Mouse (Mus musculus): ENCODE data around the gene Smyd4.

Smyd4 gene

GRCm38 (mm10) chr11:75415994-75416393, 67.8 kb downstream of the Smyd4 start:
- no peak for DNase-seq (ENCODE audit: low read depth, low spot score)

DNA sequence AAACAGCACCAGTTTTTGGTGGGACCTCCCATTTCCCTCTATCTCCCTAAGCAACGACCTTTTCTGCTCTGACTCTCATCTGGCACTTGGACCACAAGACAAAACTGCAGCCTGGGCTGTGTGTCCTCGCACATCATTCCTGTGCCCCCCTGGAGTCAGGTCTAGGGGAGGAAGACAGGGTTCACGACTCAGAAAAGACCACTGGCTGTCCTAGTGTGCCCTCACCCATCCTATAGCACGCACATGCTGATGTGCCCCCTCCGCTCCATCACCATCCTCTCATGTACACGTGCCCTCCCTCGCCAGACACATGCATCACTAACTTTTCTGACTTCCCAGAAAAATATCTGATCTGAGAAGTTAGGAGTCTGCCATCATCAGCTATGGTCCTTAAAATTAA, 71.8 kb downstream of the Smyd4 start:
- no peak for DNase-seq (ENCODE audit: low read depth, low spot score)

- DNase-seq (ENCODE audit: low read depth, low spot score), result no peak
Observed at GRCm38 (mm10) chr11:75420810-75421374, 72.7 kb downstream of the Smyd4 start.

DNA sequence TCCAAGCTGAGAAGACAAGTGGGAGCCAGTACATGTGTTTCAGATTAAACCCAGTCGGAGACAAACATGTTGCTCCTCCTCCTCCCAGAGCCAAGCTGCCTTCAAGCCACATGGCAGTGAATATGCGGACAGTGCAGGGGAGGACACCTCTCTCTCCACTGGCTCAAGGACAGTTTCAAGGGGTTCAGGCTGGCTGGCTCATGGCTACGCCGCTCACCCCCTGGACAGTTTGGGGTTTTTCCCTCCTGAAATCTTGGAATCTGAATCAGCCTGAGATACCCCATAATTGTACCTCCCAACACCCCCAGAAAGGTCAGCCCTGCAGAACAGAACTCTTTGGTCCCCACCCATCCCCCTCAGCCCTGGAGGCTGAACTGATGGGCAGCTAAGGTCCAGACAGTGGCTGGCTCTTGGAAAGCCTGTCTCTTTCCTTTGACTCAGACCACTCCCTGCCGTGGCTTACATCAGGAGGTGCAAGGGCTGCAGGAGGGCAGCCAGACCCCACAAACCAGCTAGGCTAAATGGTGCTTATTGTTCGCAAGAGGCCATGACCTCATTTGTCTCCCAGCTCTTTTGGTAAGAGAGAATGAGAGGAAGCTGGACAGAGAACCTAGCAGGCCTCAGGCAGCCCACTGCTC, 73.3 kb downstream of the Smyd4 start:
- no peak for DNase-seq (ENCODE audit: low read depth, low spot score)

DNA sequence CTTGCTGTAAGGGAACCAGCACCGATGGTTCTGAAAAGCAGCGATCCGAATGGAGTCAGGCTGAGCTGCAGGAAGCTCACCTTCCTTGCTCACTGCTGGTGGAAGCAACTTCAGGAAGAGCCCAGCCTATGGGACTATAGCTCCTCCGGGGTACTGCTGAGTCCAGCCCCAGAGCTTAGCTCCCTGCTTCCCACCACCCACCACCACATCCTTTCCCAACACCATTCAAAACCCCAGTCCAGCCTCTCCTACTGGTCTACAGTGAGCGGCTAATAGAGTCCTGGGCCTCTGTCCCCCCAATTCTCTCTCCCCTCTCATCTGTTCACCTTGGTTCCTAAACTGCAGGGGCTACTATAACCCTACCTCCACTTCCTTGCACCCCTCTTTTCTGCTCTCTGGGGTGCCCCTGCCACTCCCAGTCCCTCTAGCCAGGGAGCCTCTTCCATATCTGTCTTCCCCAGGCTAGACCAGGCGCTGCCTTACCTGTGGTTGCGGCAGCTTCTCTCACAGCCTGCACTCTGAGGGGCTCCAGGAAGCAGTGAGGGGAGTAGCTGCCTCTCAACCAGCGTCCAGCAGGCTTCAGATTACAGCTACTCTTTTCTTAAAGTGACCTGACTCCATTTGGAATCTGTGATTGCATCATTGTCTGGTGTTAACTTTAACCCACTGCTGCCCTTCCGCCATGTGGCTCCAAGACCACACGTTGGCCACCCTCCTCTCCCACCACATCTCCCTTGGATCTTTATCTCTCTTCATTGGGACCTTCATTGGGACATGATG, 74.0 kb downstream of the Smyd4 start, which contains the start of gene Serpinf1:
Serpinf1 (minus strand) TSS at position 689 of the 780 bp plus-strand sequence.
- no peak for DNase-seq (ENCODE audit: low read depth, low spot score)

DNA sequence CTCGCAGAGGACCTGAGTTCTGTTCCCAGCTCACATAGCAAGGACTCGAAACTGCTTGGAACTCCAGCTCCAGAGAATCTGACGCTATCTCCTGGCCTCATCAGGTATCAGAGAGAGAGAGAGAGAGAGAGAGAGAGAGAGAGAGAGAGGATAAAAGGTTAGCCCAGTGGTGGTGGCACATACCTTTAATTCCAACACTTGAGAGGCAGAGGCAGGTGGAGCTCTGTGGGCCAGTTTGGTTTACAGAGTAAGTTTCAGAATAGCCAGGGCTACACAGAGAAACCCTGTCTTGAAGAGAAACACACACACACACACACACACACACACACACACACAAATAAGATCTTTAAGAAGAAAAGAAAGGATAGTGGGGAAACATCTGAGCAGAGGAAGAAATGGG, 74.9 kb downstream of the Smyd4 start:
- DNase-seq (ENCODE audit: low read depth, low spot score), result no peak

GRCm38 (mm10) chr11:75424033-75424432, 75.8 kb downstream of the Smyd4 start:
- DNase-seq (ENCODE audit: low read depth, low spot score), result no peak

GRCm38 (mm10) chr11:75424459-75424858, 76.2 kb downstream of the Smyd4 start:
- DNase-seq (ENCODE audit: low read depth, low spot score), result no peak

DNA sequence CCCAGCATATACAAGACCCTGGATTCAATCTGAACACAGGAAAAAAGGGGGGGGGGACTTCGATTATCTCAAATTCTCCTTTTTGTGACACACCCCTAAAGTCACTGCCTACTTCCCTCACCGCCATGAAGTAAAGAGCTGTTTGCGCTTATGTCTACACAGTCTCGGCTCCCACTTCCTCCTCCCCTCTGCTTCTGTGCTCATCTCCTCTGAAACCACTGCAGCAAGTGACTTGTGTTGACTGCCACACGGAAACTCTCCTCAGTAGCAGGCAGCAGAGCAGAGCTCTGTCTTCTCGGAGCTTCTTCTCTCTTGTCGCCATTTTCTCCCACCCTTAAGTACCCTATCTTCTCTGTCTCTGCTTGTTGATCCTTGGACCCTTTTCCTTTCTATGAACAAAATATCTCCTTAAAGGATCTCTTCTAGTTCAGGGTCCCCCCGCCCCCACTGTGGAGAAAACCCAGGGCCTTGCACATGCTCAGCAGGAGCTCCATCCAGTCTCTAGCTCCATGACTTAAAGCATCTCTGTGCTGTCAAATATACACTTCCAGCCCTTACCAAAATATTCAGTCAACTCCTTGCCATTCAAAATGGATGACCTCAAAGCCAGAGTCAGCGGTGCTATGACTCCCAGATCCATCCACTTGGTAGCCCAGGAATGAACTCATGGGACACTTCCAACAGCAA, 80.9 kb downstream of the Smyd4 start:
- DNase-seq (ENCODE audit: low read depth, low spot score), result no peak

DNA sequence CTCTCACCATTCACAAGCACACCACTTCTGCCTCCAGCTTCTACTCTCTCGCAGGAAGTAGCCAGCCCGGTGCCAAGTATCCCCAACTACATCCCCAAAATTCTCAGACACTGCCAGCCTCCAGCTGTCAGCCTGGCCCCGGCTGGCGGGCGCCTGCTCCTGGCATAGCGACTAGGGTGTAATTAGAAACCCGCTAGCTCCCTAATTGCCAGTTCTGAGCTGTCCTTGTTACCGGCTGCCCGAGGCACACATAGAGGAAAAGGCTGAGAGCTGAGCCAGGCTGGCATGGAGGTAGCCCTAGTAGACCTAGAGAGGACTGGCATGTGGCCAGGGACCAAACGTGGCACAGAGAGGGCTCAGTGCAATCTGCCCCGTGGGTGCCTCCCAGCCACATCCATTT, 83.1 kb downstream of the Smyd4 start:
- DNase-seq (ENCODE audit: low read depth, low spot score), result no peak

- DNase-seq (ENCODE audit: low read depth, low spot score), result no peak
Observed at GRCm38 (mm10) chr11:75434138-75434537, 85.9 kb downstream of the Smyd4 start.

DNA sequence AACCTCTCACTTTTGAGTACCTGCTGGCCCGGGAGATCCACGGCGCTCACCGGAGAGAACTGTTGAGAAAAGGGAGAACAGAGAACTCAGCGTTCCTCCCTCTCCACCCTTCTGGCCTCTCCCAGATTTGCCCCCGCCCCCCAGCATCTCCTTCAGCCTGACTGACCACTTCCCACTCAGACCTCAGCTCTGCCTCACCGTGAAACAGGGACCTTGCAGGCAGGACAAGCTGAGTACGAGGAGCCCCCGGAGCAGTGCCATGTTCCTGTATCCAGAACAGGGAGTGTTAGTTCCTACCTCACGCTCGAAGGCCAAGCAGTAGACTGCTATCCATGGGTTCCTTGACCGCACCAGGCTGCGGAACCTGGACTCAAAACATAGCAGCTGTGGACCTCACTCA, 90.0 kb downstream of the Smyd4 start:
- no peak for DNase-seq (ENCODE audit: low read depth, low spot score)

GRCm38 (mm10) chr11:75438804-75439203, 90.6 kb downstream of the Smyd4 start:
- DNase-seq (ENCODE audit: low read depth, low spot score), result no peak

GRCm38 (mm10) chr11:75439363-75439762, 91.1 kb downstream of the Smyd4 start, which contains the start of gene Serpinf2:
TSS of gene Serpinf2 (minus strand) at chr11:75439591.
- DNase-seq (ENCODE audit: low read depth, low spot score), result no peak

DNA sequence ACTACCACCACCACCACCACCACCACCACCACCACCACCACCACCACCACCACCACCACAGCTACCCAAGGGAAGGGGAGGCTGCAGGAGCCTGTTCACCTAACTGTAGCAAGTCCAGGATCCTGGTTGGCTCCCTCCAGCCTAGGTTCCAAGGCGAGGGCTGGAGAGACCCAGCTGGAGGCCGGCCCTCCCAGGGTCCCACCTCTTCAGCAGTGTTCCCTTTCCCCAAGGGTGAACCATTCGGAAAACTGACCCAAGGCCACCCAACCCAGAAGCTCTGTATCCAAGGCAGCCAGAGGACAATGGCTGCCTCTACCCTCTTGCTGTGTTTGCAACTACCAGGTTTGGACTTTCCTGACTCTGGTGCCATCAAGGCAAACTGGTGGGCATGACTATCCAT, 91.7 kb downstream of the Smyd4 start:
- no peak for DNase-seq (ENCODE audit: low read depth, low spot score)

- no peak for DNase-seq (ENCODE audit: low read depth, low spot score)
Observed at GRCm38 (mm10) chr11:75441034-75441433, 92.8 kb downstream of the Smyd4 start.

- DNase-seq (ENCODE audit: low read depth, low spot score), result no peak
Observed at GRCm38 (mm10) chr11:75441601-75442000, 93.4 kb downstream of the Smyd4 start.

DNA sequence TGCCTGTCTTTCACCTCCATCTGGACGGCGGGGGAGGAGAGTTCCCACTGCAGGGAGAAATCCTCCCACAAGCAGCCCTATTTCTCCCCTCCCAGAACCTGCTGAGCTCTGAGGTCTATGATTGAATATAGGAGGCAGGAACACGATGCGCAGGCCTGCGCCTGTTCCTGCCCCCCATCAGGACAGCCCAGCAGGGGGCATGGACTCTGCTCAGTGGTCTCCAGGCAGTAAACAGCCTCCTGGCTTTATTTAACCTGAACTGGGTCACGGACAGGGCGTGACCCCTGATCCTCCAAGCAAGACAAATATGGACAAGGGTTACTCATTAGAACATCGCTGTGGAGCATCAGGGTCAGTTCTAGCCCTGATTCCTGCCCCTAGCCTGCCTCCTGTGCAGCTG, 95.5 kb downstream of the Smyd4 start:
- no peak for DNase-seq (ENCODE audit: low read depth, low spot score)

DNA sequence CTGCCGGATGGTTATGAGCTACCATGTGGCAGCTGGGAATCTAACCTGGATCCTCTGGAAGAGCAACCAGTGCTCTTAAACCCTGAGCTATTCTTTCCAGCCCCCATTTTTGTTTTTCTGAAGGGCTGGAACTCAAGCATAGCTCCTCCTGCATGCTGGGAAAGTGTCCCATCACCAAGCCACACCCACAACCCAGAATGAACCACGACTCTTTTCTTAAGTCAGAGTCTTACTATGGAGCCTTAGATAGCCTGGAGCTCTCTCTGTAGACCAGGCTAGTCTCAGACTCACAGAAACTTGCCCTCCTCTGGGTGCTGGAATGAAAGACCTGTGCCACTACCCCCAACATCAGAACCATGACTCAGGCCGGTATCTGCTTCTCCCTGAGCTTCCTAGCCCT, 100.3 kb downstream of the Smyd4 start:
- DNase-seq (ENCODE audit: low read depth, low spot score), result peak; percentile 64

- peak; percentile 69 for DNase-seq (ENCODE audit: low read depth, low spot score)
Observed at GRCm38 (mm10) chr11:75449695-75450094, 101.5 kb downstream of the Smyd4 start.

DNA sequence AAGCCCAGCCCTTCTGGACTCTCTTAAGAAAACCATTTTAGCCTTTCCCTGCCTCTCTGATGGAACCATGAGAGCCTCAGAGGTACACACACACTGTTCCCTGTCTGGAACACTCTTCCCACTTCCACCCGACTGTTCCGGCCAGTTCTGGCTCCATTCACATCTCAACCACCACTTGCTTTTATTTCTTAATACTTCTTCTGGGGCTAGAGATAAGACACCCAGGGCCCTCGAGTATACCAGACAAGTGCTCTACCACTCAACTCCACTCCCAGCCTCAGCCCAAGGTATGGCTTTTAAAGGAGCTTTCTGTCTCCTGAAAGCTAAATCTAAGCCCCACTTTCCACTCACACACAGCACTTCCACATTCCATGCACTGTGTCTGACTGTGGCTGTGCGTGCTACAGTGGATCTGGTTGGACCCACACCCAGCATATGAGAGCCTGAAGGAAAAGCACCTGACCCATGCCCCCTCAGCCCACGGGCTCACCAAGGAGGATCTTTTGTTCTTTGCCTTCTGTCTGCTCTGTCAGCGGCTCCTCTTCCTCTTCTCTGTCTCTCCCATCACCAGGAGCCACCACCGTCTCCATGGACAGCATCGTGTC, 102.2 kb downstream of the Smyd4 start:
- DNase-seq (ENCODE audit: low read depth, low spot score), result peak; percentile 64

DNA sequence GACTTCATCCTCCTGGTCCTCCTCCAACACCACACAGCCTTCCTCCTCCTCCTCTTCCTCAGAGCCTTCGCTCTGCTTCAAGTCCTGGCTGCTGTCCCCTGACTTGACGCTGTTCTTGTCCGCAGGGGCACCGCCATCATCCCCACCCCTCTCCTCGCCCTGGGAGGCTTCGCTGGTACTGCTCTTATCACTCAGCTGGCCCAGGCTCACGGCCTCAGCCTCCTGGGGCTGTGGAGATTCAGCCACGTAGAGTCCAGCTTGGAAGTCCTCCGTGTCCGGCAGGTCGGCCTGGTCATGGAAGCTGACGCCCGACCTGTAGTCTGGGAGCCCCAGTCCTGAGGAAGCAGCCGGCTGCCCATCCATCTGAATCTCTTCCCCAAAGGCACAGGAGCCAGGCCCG, 102.7 kb downstream of the Smyd4 start:
- no peak for DNase-seq (ENCODE audit: low read depth, low spot score)

Data from c-Kit-negative CD71-positive TER-119-positive erythroid progenitor cells, embryonic 14.5 days (primary cell).